Mouse (Mus musculus): ENCODE measurements around the gene Upk2.

GRCm38 (mm10) chr9:44490086-44490967 lies 35.6 kb upstream of the Upk2 start:
- TF ChIP-seq POLR2A (IDR thresholded peaks at IDR 0.05; ENCODE audit: insufficient read depth, low read length) (no peak), CTCF (IDR thresholded peaks at IDR 0.05; ENCODE audit: low read depth, low read length) (no peak)
